Mouse (Mus musculus): ENCODE results near the gene Myadml2. TPM values are rescaled to one million over a fixed set of nuclear protein-coding genes. Genes with fewer than 3 reads are reported as not detected.

The Myadml2 gene
- polyA plus RNA-seq, 1 experiment from 2014 or later = 0.57 TPM

GRCm38 (mm10) chr11:120598283-120598989 is 49.5 kb downstream of the Myadml2 start, which contains the start of the genes Alyref and Anapc11:
Gene Alyref (minus strand): TSS chr11:120598365.
Gene Anapc11 (plus strand): TSS chr11:120598421.
- H3K4me3 ChIP-seq (ENCODE audit: low read depth, low read length) = peak within 1 kb of the TSS; percentile 100
- peaks cover 15% of the 10 kb centered on the region for H3K4me1 ChIP-seq (ENCODE audit: control insufficient read depth, insufficient read depth, low read length)
- no peaks in the 10 kb centered on the region for H3K9me3 ChIP-seq (ENCODE audit: control insufficient read depth, low read length)
- peak within 1 kb of the TSS; percentile 99 for H3K9ac ChIP-seq (ENCODE audit: low read length)
- H3K4me2 ChIP-seq = peak within 1 kb of the TSS; percentile 96
- H3K27ac ChIP-seq (ENCODE audit: low read depth, low read length) = peak within 1 kb of the TSS; percentile 77
- ATAC-seq (ENCODE audit: low FRiP score) (peak; percentile 98), DNase-seq (ENCODE audit: low spot score, missing footprints) (peak; percentile 99)
- peaks cover 28% of the 10 kb centered on the region for H3K36me3 ChIP-seq (ENCODE audit: control insufficient read depth, insufficient read depth, low read length)
- WGBS = under 1% methylated on average over 87 of the region's 88 CpGs
- no peaks in the 10 kb centered on the region for H3K27me3 ChIP-seq (ENCODE audit: control insufficient read depth, insufficient read depth, low read length)

- Histone ChIP-seq H3K27ac (ENCODE audit: low read depth, low read length) (peak overlapping the region; percentile 77), H3K9me3 (ENCODE audit: control insufficient read depth, low read length) (no peaks in the 10 kb centered on the region), H3K27me3 (ENCODE audit: control insufficient read depth, insufficient read depth, low read length) (no peaks in the 10 kb centered on the region), H3K4me1 (ENCODE audit: control insufficient read depth, insufficient read depth, low read length) (peaks cover 15% of the 10 kb centered on the region), H3K4me2 (peak overlapping the region; percentile 96), H3K4me3 (ENCODE audit: low read depth, low read length) (peak overlapping the region; percentile 100), H3K9ac (ENCODE audit: low read length) (peak overlapping the region; percentile 99), H3K36me3 (ENCODE audit: control insufficient read depth, insufficient read depth, low read length) (peaks cover 35% of the 10 kb centered on the region)
- DNase-seq (ENCODE audit: low spot score, missing footprints) (peak; percentile 86), ATAC-seq (ENCODE audit: low FRiP score) (no peak; the same call in 1 of the 2 replicates)
- 5% methylated on average over 87 of the region's 99 CpGs for WGBS
These were observed 50.4 kb downstream of the Myadml2 start for GRCm38 (mm10) chr11:120597240-120598235.

Small RNAs within 50 kb of the gene (microRNA-seq; reads per million reads assigned to microRNA genes)
- gene Mir6936 = 4.0 reads per million, percentile 18 among the genes with 10 or more reads in this experiment

Other genes with a start within 250 kb of the Myadml2 start
- gene Nploc4, start 210.4 kb downstream of the Myadml2 start, polyA plus RNA-seq (2014; fragmentation: Nextera tagmentation; extraction: Ambion mirVana) = 41.0 and 44.7 TPM in 2 replicates
- not detected in 2 replicates for gene Tspan10, start 205.5 kb downstream of the Myadml2 start, polyA plus RNA-seq (2014; fragmentation: Nextera tagmentation; extraction: Ambion mirVana)
- 0.40 and 0.41 TPM in 2 replicates for gene Pde6g, start 194.7 kb downstream of the Myadml2 start, polyA plus RNA-seq (2014; fragmentation: Nextera tagmentation; extraction: Ambion mirVana)
- gene Oxld1, start 190.1 kb downstream of the Myadml2 start, polyA plus RNA-seq (2014; fragmentation: Nextera tagmentation; extraction: Ambion mirVana) = 10.4 and 11.5 TPM in 2 replicates
- 25.4 and 25.6 TPM in 2 replicates for gene Ccdc137, start 190.0 kb downstream of the Myadml2 start, polyA plus RNA-seq (2014; fragmentation: Nextera tagmentation; extraction: Ambion mirVana)
- gene Arl16, start 180.6 kb downstream of the Myadml2 start, polyA plus RNA-seq (2014; fragmentation: Nextera tagmentation; extraction: Ambion mirVana) = 48.0 and 53.0 TPM in 2 replicates
- 137 and 152 TPM in 2 replicates for gene Mrpl12, start 163.5 kb downstream of the Myadml2 start, polyA plus RNA-seq (2014; fragmentation: Nextera tagmentation; extraction: Ambion mirVana)
- 30.0 and 38.7 TPM in 2 replicates for gene Slc25a10, start 156.3 kb downstream of the Myadml2 start, polyA plus RNA-seq (2014; fragmentation: Nextera tagmentation; extraction: Ambion mirVana)
- 0.11 TPM in 1 of 2 replicates, not detected in the other for gene Gcgr, start 117.5 kb downstream of the Myadml2 start, polyA plus RNA-seq (2014; fragmentation: Nextera tagmentation; extraction: Ambion mirVana)
- gene Mcrip1, start 98.4 kb downstream of the Myadml2 start, polyA plus RNA-seq (2014; fragmentation: Nextera tagmentation; extraction: Ambion mirVana) = 232 and 237 TPM in 2 replicates
- gene Ppp1r27, start 97.0 kb downstream of the Myadml2 start, polyA plus RNA-seq (2014; fragmentation: Nextera tagmentation; extraction: Ambion mirVana) = not detected in 2 replicates
- gene P4hb, start 74.9 kb downstream of the Myadml2 start, polyA plus RNA-seq (2014; fragmentation: Nextera tagmentation; extraction: Ambion mirVana) = 492 and 493 TPM in 2 replicates
- 521 and 583 TPM in 2 replicates for gene Arhgdia, start 66.5 kb downstream of the Myadml2 start, polyA plus RNA-seq (2014; fragmentation: Nextera tagmentation; extraction: Ambion mirVana)
- gene Alyref, start 49.8 kb downstream of the Myadml2 start, polyA plus RNA-seq (2014; fragmentation: Nextera tagmentation; extraction: Ambion mirVana) = 820 and 827 TPM in 2 replicates
- 178 and 204 TPM in 2 replicates for gene Anapc11, start 49.7 kb downstream of the Myadml2 start, polyA plus RNA-seq (2014; fragmentation: Nextera tagmentation; extraction: Ambion mirVana)
- 0.38 TPM in 1 of 2 replicates, not detected in the other for gene Npb, start 39.7 kb downstream of the Myadml2 start, polyA plus RNA-seq (2014; fragmentation: Nextera tagmentation; extraction: Ambion mirVana)
- gene Pcyt2, start 30.2 kb downstream of the Myadml2 start, polyA plus RNA-seq (2014; fragmentation: Nextera tagmentation; extraction: Ambion mirVana) = 89.4 and 101 TPM in 2 replicates
- 29.5 and 33.2 TPM in 2 replicates for gene Sirt7, start 22.9 kb downstream of the Myadml2 start, polyA plus RNA-seq (2014; fragmentation: Nextera tagmentation; extraction: Ambion mirVana)
- 18.0 and 19.7 TPM in 2 replicates for gene Mafg, start 14.6 kb downstream of the Myadml2 start, polyA plus RNA-seq (2014; fragmentation: Nextera tagmentation; extraction: Ambion mirVana)
- 32.4 and 32.8 TPM in 2 replicates for gene Pycr1, start 4.4 kb downstream of the Myadml2 start, polyA plus RNA-seq (2014; fragmentation: Nextera tagmentation; extraction: Ambion mirVana)
- 0.90 and 1.4 TPM in 2 replicates for gene Notum, start 13.0 kb upstream of the Myadml2 start, polyA plus RNA-seq (2014; fragmentation: Nextera tagmentation; extraction: Ambion mirVana)
- 101 and 113 TPM in 2 replicates for gene Aspscr1, start 24.8 kb upstream of the Myadml2 start, polyA plus RNA-seq (2014; fragmentation: Nextera tagmentation; extraction: Ambion mirVana)
- gene Cenpx, start 65.6 kb upstream of the Myadml2 start, polyA plus RNA-seq (2014; fragmentation: Nextera tagmentation; extraction: Ambion mirVana) = 119 and 131 TPM in 2 replicates
- 30.9 TPM in 2 replicates for gene Lrrc45, start 65.8 kb upstream of the Myadml2 start, polyA plus RNA-seq (2014; fragmentation: Nextera tagmentation; extraction: Ambion mirVana)
- 9.9 and 12.3 TPM in 2 replicates for gene Rac3, start 73.3 kb upstream of the Myadml2 start, polyA plus RNA-seq (2014; fragmentation: Nextera tagmentation; extraction: Ambion mirVana)
- 10.6 and 12.4 TPM in 2 replicates for gene Dcxr, start 79.1 kb upstream of the Myadml2 start, polyA plus RNA-seq (2014; fragmentation: Nextera tagmentation; extraction: Ambion mirVana)
- gene Cbr2, start 84.0 kb upstream of the Myadml2 start, polyA plus RNA-seq (2014; fragmentation: Nextera tagmentation; extraction: Ambion mirVana) = 1.00 and 1.1 TPM in 2 replicates
- gene Hmga1b, start 114.6 kb upstream of the Myadml2 start, polyA plus RNA-seq (2014; fragmentation: Nextera tagmentation; extraction: Ambion mirVana) = 8.2 and 9.1 TPM in 2 replicates
- gene Rfng, start 136.0 kb upstream of the Myadml2 start, polyA plus RNA-seq (2014; fragmentation: Nextera tagmentation; extraction: Ambion mirVana) = 28.2 and 30.6 TPM in 2 replicates
- 254 and 269 TPM in 2 replicates for gene Gps1, start 136.1 kb upstream of the Myadml2 start, polyA plus RNA-seq (2014; fragmentation: Nextera tagmentation; extraction: Ambion mirVana)
- gene Dus1l, start 148.2 kb upstream of the Myadml2 start, polyA plus RNA-seq (2014; fragmentation: Nextera tagmentation; extraction: Ambion mirVana) = 73.6 and 76.9 TPM in 2 replicates
- 80.8 and 94.6 TPM in 2 replicates for gene Fasn, start 176.4 kb upstream of the Myadml2 start, polyA plus RNA-seq (2014; fragmentation: Nextera tagmentation; extraction: Ambion mirVana)